Mouse (Mus musculus): ENCODE measurements around the gene Espn. TPM values are rescaled to one million over a fixed set of nuclear protein-coding genes. Genes with fewer than 3 reads are reported as not detected.
A peak's percentile ranks its signal among the peaks of the same experiment; 100 is the strongest.

Gene Espn
- polyA plus RNA-seq, 1 experiment from 2014 or later = 11.5 TPM

- H3K4me1 ChIP-seq (ENCODE audit: insufficient read depth) = no peaks in the 10 kb centered on the region
- no peak for TF ChIP-seq CTCF (IDR thresholded peaks at IDR 0.05; ENCODE audit: low read depth)
- DNase-seq (no peak), ATAC-seq (ENCODE audit: insufficient read depth) (no peak)
- H3K27me3 ChIP-seq (ENCODE audit: insufficient read depth, low read length) = peaks cover 30% of the 10 kb centered on the region
- no peak overlapping the region for H3K4me2 ChIP-seq
- H3K9me3 ChIP-seq (ENCODE audit: low read depth, low read length) = no peaks in the 10 kb centered on the region
- H3K27ac ChIP-seq (ENCODE audit: low read depth) = no peak overlapping the region
- no peak overlapping the region for H3K4me3 ChIP-seq (ENCODE audit: low read depth, low read length)
- H3K9ac ChIP-seq = no peak overlapping the region
- 88% methylated on average over 2 of the region's 2 CpGs for whole genome bisulfite sequencing
- no peaks in the 10 kb centered on the region for H3K36me3 ChIP-seq (ENCODE audit: insufficient read depth)
Observed at GRCm38 (mm10) chr4:152136876-152137250, 15.3 kb downstream of the Espn start.

GRCm38 (mm10) chr4:152136112-152136875, 15.9 kb downstream of the Espn start:
- Histone ChIP-seq H3K36me3 (ENCODE audit: insufficient read depth) (no peaks in the 10 kb centered on the region), H3K9me3 (ENCODE audit: low read depth, low read length) (no peaks in the 10 kb centered on the region), H3K27ac (ENCODE audit: low read depth) (no peak overlapping the region), H3K9ac (no peak overlapping the region), H3K27me3 (ENCODE audit: insufficient read depth, low read length) (peaks cover 36% of the 10 kb centered on the region), H3K4me1 (ENCODE audit: insufficient read depth) (no peaks in the 10 kb centered on the region), H3K4me2 (no peak overlapping the region), H3K4me3 (ENCODE audit: low read depth, low read length) (no peak overlapping the region)
- TF ChIP-seq CTCF (IDR thresholded peaks at IDR 0.05; ENCODE audit: low read depth) = peak; percentile 61
- ATAC-seq (ENCODE audit: insufficient read depth) (no peak), DNase-seq (peak; percentile 37)
- 33% methylated on average over 6 of the region's 6 CpGs for WGBS

GRCm38 (mm10) chr4:152135363-152135762, 16.8 kb downstream of the Espn start:
- ATAC-seq (ENCODE audit: insufficient read depth) (no peak), DNase-seq (no peak)
- no peak for TF ChIP-seq CTCF (IDR thresholded peaks at IDR 0.05; ENCODE audit: low read depth)
- Histone ChIP-seq H3K9ac (no peak overlapping the region), H3K9me3 (ENCODE audit: low read depth, low read length) (no peaks in the 10 kb centered on the region), H3K27ac (ENCODE audit: low read depth) (no peak overlapping the region), H3K4me2 (no peak overlapping the region), H3K4me3 (ENCODE audit: low read depth, low read length) (no peak overlapping the region), H3K27me3 (ENCODE audit: insufficient read depth, low read length) (peaks cover 45% of the 10 kb centered on the region), H3K4me1 (ENCODE audit: insufficient read depth) (0 out of 2 replicates have a peak, but pooled peaks cover 4% of the 10 kb centered on the region), H3K36me3 (ENCODE audit: insufficient read depth) (no peaks in the 10 kb centered on the region)
- 70% methylated on average over 12 of the region's 12 CpGs for WGBS

GRCm38 (mm10) chr4:152134507-152134906, 17.7 kb downstream of the Espn start:
- Histone ChIP-seq H3K27me3 (ENCODE audit: insufficient read depth, low read length) (peaks cover 54% of the 10 kb centered on the region), H3K9ac (no peak overlapping the region), H3K27ac (ENCODE audit: low read depth) (no peak overlapping the region), H3K4me1 (ENCODE audit: insufficient read depth) (0 out of 2 replicates have a peak, but pooled peaks cover 5% of the 10 kb centered on the region), H3K4me2 (no peak overlapping the region), H3K9me3 (ENCODE audit: low read depth, low read length) (no peaks in the 10 kb centered on the region), H3K4me3 (ENCODE audit: low read depth, low read length) (no peak overlapping the region), H3K36me3 (ENCODE audit: insufficient read depth) (no peaks in the 10 kb centered on the region)
- TF ChIP-seq CTCF (IDR thresholded peaks at IDR 0.05; ENCODE audit: low read depth) = peak; percentile 83
- no peak for ATAC-seq (ENCODE audit: insufficient read depth)
- peak; percentile 59 for DNase-seq

- H3K27me3 ChIP-seq (ENCODE audit: insufficient read depth, low read length) = peaks cover 67% of the 10 kb centered on the region
- H3K9ac ChIP-seq = no peak overlapping the region
- 0 out of 2 replicates have a peak, but pooled peaks cover 5% of the 10 kb centered on the region for H3K4me1 ChIP-seq (ENCODE audit: insufficient read depth)
- TF ChIP-seq CTCF (IDR thresholded peaks at IDR 0.05; ENCODE audit: low read depth) = no peak
- DNase-seq = no peak
- H3K4me3 ChIP-seq (ENCODE audit: low read depth, low read length) = no peak overlapping the region
- WGBS = 45% methylated on average over 5 of the region's 5 CpGs
- no peak overlapping the region for H3K27ac ChIP-seq (ENCODE audit: low read depth)
- no peak overlapping the region for H3K4me2 ChIP-seq
- H3K36me3 ChIP-seq (ENCODE audit: insufficient read depth) = no peaks in the 10 kb centered on the region
- ATAC-seq (ENCODE audit: insufficient read depth) = no peak
- no peaks in the 10 kb centered on the region for H3K9me3 ChIP-seq (ENCODE audit: low read depth, low read length)
Observed at GRCm38 (mm10) chr4:152133213-152133612, 19.0 kb downstream of the Espn start.

GRCm38 (mm10) chr4:152132772-152133169, 19.4 kb downstream of the Espn start:
- H3K4me1 ChIP-seq (ENCODE audit: insufficient read depth) = 0 out of 2 replicates have a peak, but pooled peaks cover 5% of the 10 kb centered on the region
- WGBS = 25% methylated on average over 10 of the region's 10 CpGs

More at GRCm38 (mm10) chr4:152132772-152133169, 19.4 kb downstream of the Espn start:
- ATAC-seq (ENCODE audit: insufficient read depth) = no peak
- H3K27me3 ChIP-seq (ENCODE audit: insufficient read depth, low read length) = peaks cover 71% of the 10 kb centered on the region
- H3K4me3 ChIP-seq (ENCODE audit: low read depth, low read length) = no peak overlapping the region
- H3K9ac ChIP-seq = no peak overlapping the region
- DNase-seq = no peak
- no peak overlapping the region for H3K4me2 ChIP-seq
- no peaks in the 10 kb centered on the region for H3K9me3 ChIP-seq (ENCODE audit: low read depth, low read length)
- H3K36me3 ChIP-seq (ENCODE audit: insufficient read depth) = no peaks in the 10 kb centered on the region
- no peak overlapping the region for H3K27ac ChIP-seq (ENCODE audit: low read depth)
- TF ChIP-seq CTCF (IDR thresholded peaks at IDR 0.05; ENCODE audit: low read depth) = no peak

Measured in lung, embryonic 14.5 days (tissue).